Mouse (Mus musculus): ENCODE measurements around the gene Plin5. TPM values are rescaled to one million over a fixed set of nuclear protein-coding genes. Genes with fewer than 3 reads are reported as not detected.
A peak's percentile ranks its signal among the peaks of the same experiment; 100 is the strongest.

Plin5 gene
- polyA plus RNA-seq, 1 experiment from 2014 or later: 57.3 TPM

DNA sequence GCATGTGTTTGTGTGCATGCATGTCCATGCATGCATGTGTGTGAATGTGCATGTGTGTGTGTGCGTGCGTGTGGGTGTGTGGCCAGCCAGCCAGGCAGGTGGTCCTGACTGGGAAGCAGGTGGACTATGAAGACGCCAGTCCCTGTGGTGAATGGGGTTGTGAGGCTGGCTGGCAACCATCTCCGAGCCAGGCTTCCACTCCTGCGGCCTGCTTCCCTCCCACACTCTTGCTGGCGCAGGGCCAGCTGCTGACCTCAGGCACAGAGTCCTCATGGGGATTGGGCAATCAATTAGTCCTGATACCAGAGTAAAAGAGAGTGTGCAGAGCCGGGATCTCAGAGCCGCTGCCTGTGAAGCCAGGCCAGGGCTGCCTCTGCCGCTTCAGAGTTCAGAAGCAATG, 36.2 kb upstream of the Plin5 start:
- H3K4me2 ChIP-seq (ENCODE audit: low read depth, low read length): no peak overlapping the region
- no peaks in the 10 kb centered on the region for H3K36me3 ChIP-seq (replicated peaks; ENCODE audit: insufficient read depth, low read length)
- peak; percentile 87 for DNase-seq
- no peak overlapping the region for H3K4me3 ChIP-seq (ENCODE audit: low read depth, low read length)
- ATAC-seq: peak; percentile 88
- peaks cover 4% of the 10 kb centered on the region for H3K4me1 ChIP-seq (ENCODE audit: insufficient read depth)
- H3K9ac ChIP-seq (replicated peaks): no peak overlapping the region
- 32% methylated on average over 9 of the region's 9 CpGs for WGBS (ENCODE audit: insufficient replicate concordance)
- no peaks in the 10 kb centered on the region for H3K9me3 ChIP-seq (ENCODE audit: low read length)
- peaks cover 15% of the 10 kb centered on the region for H3K27me3 ChIP-seq (ENCODE audit: insufficient read depth, low read length)
- H3K27ac ChIP-seq (ENCODE audit: low read depth): no peak overlapping the region
- TF ChIP-seq EP300 (IDR thresholded peaks at IDR 0.05; ENCODE audit: low read depth) (no peak), CTCF (IDR thresholded peaks at IDR 0.05; ENCODE audit: low read depth) (no peak)

DNA sequence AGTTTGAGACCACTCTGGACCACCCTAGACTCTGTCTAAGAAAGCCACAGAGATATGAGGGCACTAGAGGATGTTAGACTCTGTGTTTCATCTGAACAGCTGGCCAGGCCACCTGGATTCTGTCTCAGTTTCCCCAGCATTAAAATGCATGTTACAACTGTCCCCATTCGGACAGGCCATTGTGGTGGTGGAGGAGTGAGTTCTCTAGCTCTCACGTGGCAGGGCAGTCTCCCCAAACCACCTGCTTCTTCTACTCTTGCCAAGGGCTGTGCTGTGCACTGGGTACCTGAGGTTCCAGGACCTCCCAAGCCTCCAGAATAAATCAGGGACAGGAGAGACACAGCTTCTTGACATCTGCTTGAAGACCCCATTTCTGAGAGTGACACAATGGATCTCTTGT, 32.5 kb upstream of the Plin5 start:
- ATAC-seq (no peak), DNase-seq (no peak)
- WGBS (ENCODE audit: insufficient replicate concordance): 54% methylated on average over 2 of the region's 2 CpGs
- no peaks in the 10 kb centered on the region for H3K9me3 ChIP-seq (ENCODE audit: low read length)
- TF ChIP-seq EP300 (IDR thresholded peaks at IDR 0.05; ENCODE audit: low read depth) (no peak), CTCF (IDR thresholded peaks at IDR 0.05; ENCODE audit: low read depth) (no peak)
- no peak overlapping the region for H3K4me3 ChIP-seq (ENCODE audit: low read depth, low read length)
- no peak overlapping the region for H3K4me2 ChIP-seq (ENCODE audit: low read depth, low read length)
- H3K27me3 ChIP-seq (ENCODE audit: insufficient read depth, low read length): peaks cover 33% of the 10 kb centered on the region
- no peak overlapping the region for H3K27ac ChIP-seq (ENCODE audit: low read depth)
- H3K9ac ChIP-seq (replicated peaks): no peak overlapping the region
- H3K4me1 ChIP-seq (ENCODE audit: insufficient read depth): peaks cover 4% of the 10 kb centered on the region
- H3K36me3 ChIP-seq (replicated peaks; ENCODE audit: insufficient read depth, low read length): no peaks in the 10 kb centered on the region

DNA sequence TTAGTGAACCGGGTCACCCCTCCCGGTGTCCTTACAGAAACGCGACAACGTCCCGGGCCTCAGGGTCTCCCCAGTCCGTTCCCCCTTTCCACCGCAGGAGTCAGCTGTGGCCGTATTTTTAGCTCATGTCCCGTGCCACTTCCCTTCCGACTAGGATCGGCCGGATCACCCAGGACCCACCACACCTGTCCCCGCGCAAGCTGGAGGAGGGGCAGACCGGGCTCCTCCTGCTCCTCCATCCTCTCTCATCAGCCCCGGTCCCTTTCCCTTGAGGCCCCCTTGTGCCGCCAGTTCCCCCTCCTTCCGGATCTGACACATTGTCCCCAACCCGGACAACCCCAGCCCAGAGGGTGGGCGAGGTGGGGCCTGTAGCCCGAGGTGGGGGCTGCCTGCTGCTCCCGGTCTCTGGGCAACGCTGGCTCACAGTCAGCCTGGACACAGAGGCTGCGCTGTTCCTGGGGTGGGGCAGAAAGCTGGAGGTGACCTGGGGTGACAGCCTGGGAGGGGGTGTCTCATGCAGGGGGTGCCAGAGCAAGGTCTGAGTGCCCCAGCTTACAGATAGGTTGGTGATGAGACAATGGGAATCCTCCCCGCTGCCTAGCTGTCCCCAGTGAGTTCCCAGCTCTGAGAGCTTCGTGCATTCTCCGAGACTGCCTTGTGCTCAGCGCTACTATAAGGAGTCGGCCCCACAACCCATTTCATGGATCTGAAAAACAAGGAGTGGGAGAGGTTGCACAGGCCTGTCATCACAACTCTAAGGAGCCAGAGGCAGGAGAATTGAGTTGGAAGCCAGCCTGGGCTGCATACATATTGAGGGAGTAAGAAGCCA, 31.6 kb upstream of the Plin5 start:
- ATAC-seq (no peak), DNase-seq (no peak)
- Histone ChIP-seq H3K9me3 (ENCODE audit: low read length) (no peaks in the 10 kb centered on the region), H3K27me3 (ENCODE audit: insufficient read depth, low read length) (peaks cover 36% of the 10 kb centered on the region), H3K27ac (ENCODE audit: low read depth) (no peak overlapping the region), H3K4me1 (ENCODE audit: insufficient read depth) (peaks cover 4% of the 10 kb centered on the region), H3K4me3 (ENCODE audit: low read depth, low read length) (no peak overlapping the region), H3K9ac (replicated peaks) (no peak overlapping the region), H3K4me2 (ENCODE audit: low read depth, low read length) (0 out of 2 replicates have a peak overlapping the region, but pooled peaks have one; percentile 29), H3K36me3 (replicated peaks; ENCODE audit: insufficient read depth, low read length) (no peaks in the 10 kb centered on the region)
- 7% methylated on average over 30 of the region's 30 CpGs for WGBS (ENCODE audit: insufficient replicate concordance)
- TF ChIP-seq EP300 (IDR thresholded peaks at IDR 0.05; ENCODE audit: low read depth) (no peak), CTCF (IDR thresholded peaks at IDR 0.05; ENCODE audit: low read depth) (no peak)

DNA sequence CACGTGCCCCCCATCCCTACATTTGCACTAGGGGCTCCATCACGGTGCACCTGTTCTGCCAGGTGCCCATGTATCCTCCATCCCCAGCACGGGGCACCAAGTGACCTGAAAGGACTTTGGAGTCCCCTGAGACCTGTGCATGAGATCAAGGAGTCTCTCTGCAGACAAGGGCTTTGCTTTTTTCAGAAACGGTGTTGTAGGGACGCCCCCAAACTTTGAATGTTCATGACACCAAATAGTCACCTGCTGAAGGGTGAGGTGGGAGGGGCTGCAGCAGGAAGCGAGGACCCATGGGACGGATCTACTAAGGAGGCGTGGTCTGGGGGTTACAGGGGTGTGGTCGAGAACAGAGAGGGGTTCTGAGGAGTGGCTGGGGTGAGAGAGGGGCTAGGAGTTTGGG, 30.9 kb upstream of the Plin5 start:
- Histone ChIP-seq H3K27ac (ENCODE audit: low read depth) (no peak overlapping the region), H3K9ac (replicated peaks) (no peak overlapping the region), H3K9me3 (ENCODE audit: low read length) (no peaks in the 10 kb centered on the region), H3K4me3 (ENCODE audit: low read depth, low read length) (no peak overlapping the region), H3K27me3 (ENCODE audit: insufficient read depth, low read length) (peaks cover 42% of the 10 kb centered on the region), H3K4me2 (ENCODE audit: low read depth, low read length) (no peak overlapping the region), H3K4me1 (ENCODE audit: insufficient read depth) (peaks cover 4% of the 10 kb centered on the region; the same call in 1 of the 2 replicates), H3K36me3 (replicated peaks; ENCODE audit: insufficient read depth, low read length) (no peaks in the 10 kb centered on the region)
- TF ChIP-seq CTCF (IDR thresholded peaks at IDR 0.05; ENCODE audit: low read depth) (no peak), EP300 (IDR thresholded peaks at IDR 0.05; ENCODE audit: low read depth) (no peak)
- ATAC-seq (no peak), DNase-seq (no peak)
- 26% methylated on average over 9 of the region's 9 CpGs for WGBS (ENCODE audit: insufficient replicate concordance)

DNA sequence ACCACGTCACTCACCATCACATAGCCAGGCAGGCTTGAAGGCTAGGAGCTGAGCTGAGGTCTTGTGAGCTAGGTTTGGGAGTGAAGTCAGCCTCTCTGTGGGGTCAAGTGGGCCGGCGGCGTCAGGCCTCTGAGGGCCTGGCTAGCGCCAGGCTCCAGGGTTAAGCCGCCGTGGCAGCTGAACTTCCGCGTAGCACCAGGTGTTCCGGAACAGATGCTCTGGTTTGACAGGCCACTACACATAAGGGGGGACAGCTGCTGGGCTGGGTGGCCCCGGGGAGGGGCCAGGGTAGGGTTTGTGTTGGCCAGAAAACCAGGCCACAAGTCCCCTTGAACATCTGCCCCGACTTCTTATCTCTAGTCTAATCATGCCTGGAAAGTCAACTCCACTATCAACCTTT, 30.0 kb upstream of the Plin5 start:
- Histone ChIP-seq H3K9me3 (ENCODE audit: low read length) (no peaks in the 10 kb centered on the region), H3K27me3 (ENCODE audit: insufficient read depth, low read length) (peaks cover 49% of the 10 kb centered on the region), H3K36me3 (replicated peaks; ENCODE audit: insufficient read depth, low read length) (no peaks in the 10 kb centered on the region), H3K4me3 (ENCODE audit: low read depth, low read length) (no peak overlapping the region), H3K4me1 (ENCODE audit: insufficient read depth) (peaks cover 4% of the 10 kb centered on the region; the same call in 1 of the 2 replicates), H3K4me2 (ENCODE audit: low read depth, low read length) (no peak overlapping the region), H3K27ac (ENCODE audit: low read depth) (no peak overlapping the region), H3K9ac (replicated peaks) (no peak overlapping the region)
- TF ChIP-seq EP300 (IDR thresholded peaks at IDR 0.05; ENCODE audit: low read depth) (no peak), CTCF (IDR thresholded peaks at IDR 0.05; ENCODE audit: low read depth) (no peak)
- DNase-seq (no peak), ATAC-seq (no peak; the same call in 1 of the 2 replicates)
- 52% methylated on average over 12 of the region's 12 CpGs for WGBS (ENCODE audit: insufficient replicate concordance)

DNA sequence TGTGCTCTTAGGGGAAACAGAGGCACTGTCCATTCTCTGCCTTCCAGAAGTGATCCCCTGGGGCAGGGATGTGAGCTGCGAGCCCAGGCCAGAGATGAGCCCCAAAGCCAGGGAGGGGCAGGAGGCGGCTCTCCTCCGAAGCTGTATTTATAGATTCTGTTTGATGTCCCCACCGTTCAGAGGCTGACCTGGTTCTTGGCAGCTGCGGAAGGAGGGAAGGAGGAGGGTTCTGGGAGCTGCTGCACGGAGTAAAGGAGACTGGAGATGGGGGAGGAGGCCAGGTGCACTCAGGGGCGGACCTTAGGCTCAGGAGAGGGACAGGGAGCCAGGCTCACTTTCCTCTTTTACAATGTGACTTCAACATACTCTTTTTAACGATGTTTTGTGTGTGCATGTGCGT, 28.7 kb upstream of the Plin5 start:
- 41% methylated on average over 9 of the region's 9 CpGs for WGBS (ENCODE audit: insufficient replicate concordance)
- Histone ChIP-seq H3K36me3 (replicated peaks; ENCODE audit: insufficient read depth, low read length) (no peaks in the 10 kb centered on the region), H3K27me3 (ENCODE audit: insufficient read depth, low read length) (peaks cover 62% of the 10 kb centered on the region), H3K27ac (ENCODE audit: low read depth) (no peak overlapping the region), H3K9me3 (ENCODE audit: low read length) (no peaks in the 10 kb centered on the region), H3K4me2 (ENCODE audit: low read depth, low read length) (no peak overlapping the region), H3K4me1 (ENCODE audit: insufficient read depth) (peaks cover 15% of the 10 kb centered on the region), H3K9ac (replicated peaks) (no peak overlapping the region), H3K4me3 (ENCODE audit: low read depth, low read length) (no peak overlapping the region)
- no peak for DNase-seq
- TF ChIP-seq EP300 (IDR thresholded peaks at IDR 0.05; ENCODE audit: low read depth) (no peak), CTCF (IDR thresholded peaks at IDR 0.05; ENCODE audit: low read depth) (no peak)
- ATAC-seq: no peak

All from liver, postnatal 0 days (tissue).